Mouse (Mus musculus): ENCODE data around the gene Nt5c.

DNA sequence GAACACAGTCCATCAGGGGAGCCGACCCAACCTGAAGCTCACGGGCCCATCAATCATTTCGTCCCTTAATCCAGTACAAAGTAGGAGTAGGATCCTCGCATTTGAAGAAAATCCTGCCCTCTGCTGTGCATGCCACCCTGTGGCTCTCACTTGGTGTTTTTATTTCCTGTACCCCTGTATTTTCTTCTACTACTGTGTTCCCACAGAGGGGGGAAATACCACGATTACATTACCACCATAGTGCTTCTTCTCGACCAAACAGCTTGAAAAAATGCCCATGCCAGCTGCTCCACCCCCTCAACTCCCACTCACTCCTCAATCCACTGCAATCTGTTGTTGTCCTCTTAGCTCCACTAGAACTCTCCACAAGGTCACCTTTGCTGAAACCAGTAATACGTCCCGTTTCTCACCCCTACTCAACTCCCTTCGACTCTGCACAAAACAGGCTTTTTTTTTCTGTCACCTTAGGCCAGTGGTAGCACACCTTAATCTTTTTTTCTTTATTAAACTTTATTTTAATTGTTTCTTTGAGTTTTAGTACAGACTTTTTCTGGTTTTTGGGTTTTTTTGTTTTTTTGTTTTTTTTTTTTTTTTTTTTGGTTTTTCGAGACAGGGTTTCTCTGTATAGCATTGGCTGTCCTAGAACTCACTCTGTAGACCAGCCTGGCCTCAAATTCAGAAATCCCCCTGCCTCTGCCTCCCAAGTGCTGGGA lies 45.4 kb upstream of the Nt5c start:
- TF ChIP-seq EP300 (IDR thresholded peaks at IDR 0.05; ENCODE audit: low read depth) (no peak), CTCF (IDR thresholded peaks at IDR 0.05; ENCODE audit: low read depth) (no peak)

All from liver, postnatal 0 days (tissue).